Mouse (Mus musculus) spleen, postnatal 0 days (tissue): ENCODE results near the gene Gm20503. TPM values are rescaled to one million over a fixed set of nuclear protein-coding genes. Genes with fewer than 3 reads are reported as not detected.

Experiments
- polyA plus RNA-seq: library from polyadenylated mRNA; unstranded; fragments of >200 nt; fragmentation: Nextera tagmentation; extraction: Ambion mirVana; gene quantifications from 2 replicates; pipeline ENCODE4 v1.2.1, GENCODE M21; 2015

The Gm20503 gene
- 14.7 and 17.7 TPM in 2 replicates for polyA plus RNA-seq

GRCm38 (mm10) chr4:59002948-59003805 lies at the start of gene Gm20503:
Gene Gm20503, plus strand, starts transcription at chr4:59003210.

GRCm38 (mm10) chr4:58986540-58987190 lies 16.3 kb upstream of the Gm20503 start, which contains the start of gene Ptgr1:
Gene Ptgr1, minus strand, starts transcription at chr4:58987119.

GRCm38 (mm10) chr4:58994762-58995161 lies 8.2 kb upstream of the Gm20503 start, which contains the start of gene Dnajc25:
Gene Dnajc25, plus strand, starts transcription at chr4:58995062.

GRCm38 (mm10) chr4:59034918-59035785 lies 32.1 kb downstream of the Gm20503 start, which contains the start of gene Gng10:
Gene Gng10, plus strand, starts transcription at chr4:59035088.

Other genes starting within 250 kb of the Gm20503 start
- 0.02 TPM in 1 of 2 replicates, not detected in the other for gene Olfr267, start 215.5 kb upstream of the Gm20503 start, polyA plus RNA-seq
- gene Ecpas, start 90.5 kb upstream of the Gm20503 start, polyA plus RNA-seq, result 17.4 and 18.9 TPM in 2 replicates
- gene Zkscan16, start 59.6 kb upstream of the Gm20503 start, polyA plus RNA-seq, result 0.13 and 0.17 TPM in 2 replicates
- 15.3 and 18.1 TPM in 2 replicates for gene Ptgr1, start 16.1 kb upstream of the Gm20503 start, polyA plus RNA-seq
- 7.8 and 9.5 TPM in 2 replicates for gene Dnajc25, start 8.1 kb upstream of the Gm20503 start, polyA plus RNA-seq
- gene Gng10, start 31.9 kb downstream of the Gm20503 start, polyA plus RNA-seq, result 60.6 and 65.9 TPM in 2 replicates
- not detected in 2 replicates for gene AI481877, start 135.8 kb downstream of the Gm20503 start, polyA plus RNA-seq
- 28.0 and 28.3 TPM in 2 replicates for gene Ugcg, start 186.0 kb downstream of the Gm20503 start, polyA plus RNA-seq